Mouse (Mus musculus): ENCODE measurements around the gene Clcn5. TPM values are rescaled to one million over a fixed set of nuclear protein-coding genes. Genes with fewer than 3 reads are reported as not detected.
A peak's percentile ranks its signal among the peaks of the same experiment; 100 is the strongest.

Gene Clcn5
- total RNA-seq, 2 experiments from 2014 or later: 18.4 to 20.5 TPM

DNA sequence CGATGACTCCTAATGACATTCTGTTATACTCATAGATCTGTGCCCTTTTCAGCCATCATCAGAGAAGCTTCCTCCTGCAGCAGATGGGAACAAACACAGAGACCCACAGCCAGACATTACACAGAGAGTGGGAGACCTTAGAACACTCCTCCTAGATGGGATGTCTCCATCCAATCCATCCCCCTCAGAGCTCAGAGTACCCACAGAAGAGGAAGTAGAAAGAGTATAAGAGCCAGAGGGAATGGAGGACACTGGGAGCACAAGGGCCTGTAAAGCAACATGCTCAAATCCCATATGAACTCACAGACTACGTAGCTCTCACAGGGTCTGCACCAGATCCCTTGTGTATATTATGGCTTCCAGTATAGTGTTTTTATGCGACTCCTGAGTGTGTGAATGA lies 115.6 kb downstream of the Clcn5 start:
- DNase-seq (ENCODE audit: low spot score in 2 of 2): no peak

DNA sequence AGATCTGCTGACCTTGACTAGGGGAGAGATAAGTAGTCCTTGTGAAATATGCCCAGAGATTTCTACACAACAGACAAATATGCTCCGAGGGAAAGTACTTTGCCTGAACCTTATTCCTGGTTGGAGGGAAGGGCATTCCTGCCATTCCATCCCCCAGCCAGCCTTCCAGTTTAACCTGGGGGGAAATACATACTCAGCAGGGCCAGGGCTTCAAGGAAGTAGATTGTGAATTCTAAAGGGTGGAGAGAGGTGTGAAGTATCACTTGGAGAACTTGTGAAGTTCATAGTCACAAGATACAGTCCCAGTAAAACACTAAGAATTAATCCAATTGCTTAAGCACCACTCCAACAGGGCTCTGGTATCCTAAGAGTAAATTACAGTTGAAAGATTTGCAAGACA lies 121.3 kb downstream of the Clcn5 start:
- no peak for DNase-seq (ENCODE audit: low spot score in 2 of 2)

GRCm38 (mm10) chrX:7190816-7191215 lies 128.3 kb downstream of the Clcn5 start:
- no peak for DNase-seq (ENCODE audit: low spot score in 2 of 2)

DNA sequence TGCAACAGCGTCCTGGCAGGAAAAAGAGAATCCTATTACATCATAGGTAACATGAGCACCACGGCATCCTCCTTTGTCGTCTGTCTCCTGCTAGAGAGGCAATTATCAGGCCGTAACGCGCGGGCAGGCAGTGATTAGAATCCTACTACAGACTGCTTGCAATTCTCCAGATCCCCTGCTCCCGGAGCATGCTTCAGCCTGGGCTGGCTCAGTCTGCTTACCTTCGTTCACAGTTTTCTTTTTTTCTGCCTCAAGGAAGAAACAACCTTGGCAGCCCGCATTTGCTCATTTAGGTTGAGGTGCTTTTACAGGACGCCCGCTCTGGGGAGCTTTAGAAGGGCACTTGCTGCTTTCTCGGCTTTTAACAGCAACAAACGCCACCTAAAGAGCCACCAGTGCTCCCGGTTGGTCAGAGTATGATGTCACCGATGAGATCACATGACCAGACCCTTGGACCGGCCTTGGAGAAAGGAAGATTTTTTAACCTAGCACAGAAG lies 130.8 kb downstream of the Clcn5 start:
- DNase-seq (ENCODE audit: low spot score in 2 of 2): peak; percentile 19 to 37

DNA sequence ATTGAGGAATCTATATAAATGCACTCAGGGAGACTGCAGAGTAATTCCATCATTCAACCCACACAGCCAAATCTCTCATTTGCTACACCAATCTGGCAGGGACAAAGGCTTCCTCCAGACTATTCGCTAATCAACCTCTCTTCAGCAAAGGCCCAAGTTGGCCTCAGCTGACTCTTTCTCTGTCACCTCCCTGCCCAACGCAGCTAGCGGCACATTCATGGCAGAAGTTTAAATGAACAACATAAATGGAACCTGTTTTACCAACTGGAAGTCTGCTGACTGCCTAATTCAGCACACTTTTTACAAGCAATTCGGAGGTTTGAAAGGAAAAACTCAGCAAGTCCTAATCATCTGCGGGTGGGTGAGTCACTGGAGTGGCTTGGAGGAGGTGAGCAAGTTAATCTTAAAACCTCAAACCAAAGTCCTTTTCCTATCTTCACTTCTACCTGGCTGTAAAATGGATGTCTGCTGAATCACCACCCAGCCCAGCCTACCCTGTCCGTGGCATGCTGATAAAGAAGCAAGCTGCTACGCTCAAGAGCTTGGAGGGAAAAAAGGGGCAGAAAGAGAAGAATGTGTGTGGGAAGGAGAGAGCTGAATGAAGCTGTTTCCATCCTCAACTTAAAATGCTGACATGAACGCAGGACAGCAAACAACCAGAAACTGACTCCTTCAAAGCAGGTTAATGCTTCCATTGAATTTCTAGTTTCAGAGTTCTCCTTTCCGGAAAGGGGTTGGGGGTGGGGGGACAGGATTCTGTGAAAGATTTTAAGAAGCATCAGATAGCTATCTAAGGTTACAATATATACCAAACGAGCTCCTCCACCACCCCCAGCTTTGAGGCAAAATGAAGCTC lies 131.5 kb downstream of the Clcn5 start:
- peak in 1 of 2 experiments; percentile 7 for DNase-seq (ENCODE audit: low spot score in 2 of 2)

DNA sequence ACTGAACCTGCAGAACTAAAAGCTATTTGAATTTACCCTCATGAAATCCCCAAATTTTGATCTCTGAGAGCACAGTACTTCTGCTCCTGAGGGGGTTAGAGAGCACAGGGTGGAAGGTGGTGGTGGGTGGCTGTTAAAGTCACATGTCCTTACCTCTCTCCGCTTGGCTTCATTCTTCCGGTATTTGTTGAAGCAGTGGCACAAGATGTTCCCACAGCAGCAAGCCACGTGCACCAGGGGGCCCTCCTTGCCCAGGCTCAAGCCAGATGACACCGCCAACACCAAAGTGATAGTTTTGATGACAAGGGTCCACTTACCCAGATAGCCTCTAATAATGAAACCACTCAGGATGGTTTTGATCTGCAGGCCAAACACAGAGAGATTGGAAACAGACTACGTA lies 149.0 kb downstream of the Clcn5 start:
- DNase-seq (ENCODE audit: low spot score in 2 of 2): no peak

- DNase-seq (ENCODE audit: low spot score in 2 of 2): no peak
Measured at GRCm38 (mm10) chrX:7168799-7169198, 150.4 kb downstream of the Clcn5 start.

DNA sequence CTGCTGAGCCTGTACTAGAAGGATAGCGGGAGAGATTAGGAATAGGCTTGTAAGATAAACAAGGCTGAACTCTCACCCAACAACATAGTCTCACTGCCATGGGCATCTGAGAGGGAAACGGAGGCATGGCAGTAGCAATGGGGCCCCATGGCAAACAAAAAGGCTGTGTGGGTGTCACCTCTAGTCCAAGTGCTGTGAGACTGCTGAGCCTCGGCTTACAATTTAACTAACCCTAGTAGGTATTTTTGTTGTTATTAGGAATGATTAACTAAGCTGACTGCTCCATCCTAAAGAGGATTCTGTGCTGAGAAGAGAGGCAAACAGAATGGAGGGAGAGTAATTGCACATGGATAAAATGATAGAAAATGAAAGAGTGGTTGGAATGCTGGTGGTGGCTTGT lies 161.2 kb downstream of the Clcn5 start:
- DNase-seq (ENCODE audit: low spot score in 2 of 2): no peak

DNA sequence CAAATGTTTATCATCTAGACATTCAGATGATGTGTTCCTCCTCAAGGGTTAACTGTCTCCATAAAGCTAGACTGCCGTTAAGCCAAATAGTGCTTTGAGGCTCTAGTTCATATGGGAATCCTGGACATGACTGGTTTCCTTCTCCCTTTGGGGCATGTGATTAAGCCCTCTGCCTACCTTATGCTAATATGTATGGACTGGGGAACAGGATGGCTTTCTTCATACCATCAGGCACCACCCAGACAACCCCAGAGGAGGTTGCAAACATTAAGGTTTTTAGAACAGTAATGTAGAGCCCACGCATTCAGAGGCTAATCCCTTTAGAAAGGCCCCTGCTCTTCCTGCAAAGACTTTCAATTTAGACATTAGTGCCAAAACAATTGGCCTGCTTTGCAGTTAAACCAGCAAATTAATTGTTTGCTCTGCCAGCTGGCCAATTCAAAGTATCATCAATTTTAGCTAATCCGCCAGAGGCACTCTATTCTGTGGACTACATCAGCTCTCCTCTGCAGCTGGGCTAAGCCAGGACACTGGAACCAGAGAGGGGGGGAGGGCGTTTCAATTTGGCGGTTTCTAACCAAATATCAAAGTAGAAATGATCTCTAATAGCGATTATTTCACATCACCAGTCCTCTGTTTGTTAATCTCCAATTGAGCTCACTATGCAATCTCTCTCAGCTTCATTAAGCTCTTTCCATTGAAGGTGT lies 163.0 kb downstream of the Clcn5 start:
- DNase-seq (ENCODE audit: low spot score in 2 of 2): no peak

GRCm38 (mm10) chrX:7150129-7150528 lies 169.0 kb downstream of the Clcn5 start:
- DNase-seq (ENCODE audit: low spot score in 2 of 2): no peak

GRCm38 (mm10) chrX:7146156-7146555 lies 173.0 kb downstream of the Clcn5 start:
- DNase-seq (ENCODE audit: low spot score in 2 of 2): no peak

DNA sequence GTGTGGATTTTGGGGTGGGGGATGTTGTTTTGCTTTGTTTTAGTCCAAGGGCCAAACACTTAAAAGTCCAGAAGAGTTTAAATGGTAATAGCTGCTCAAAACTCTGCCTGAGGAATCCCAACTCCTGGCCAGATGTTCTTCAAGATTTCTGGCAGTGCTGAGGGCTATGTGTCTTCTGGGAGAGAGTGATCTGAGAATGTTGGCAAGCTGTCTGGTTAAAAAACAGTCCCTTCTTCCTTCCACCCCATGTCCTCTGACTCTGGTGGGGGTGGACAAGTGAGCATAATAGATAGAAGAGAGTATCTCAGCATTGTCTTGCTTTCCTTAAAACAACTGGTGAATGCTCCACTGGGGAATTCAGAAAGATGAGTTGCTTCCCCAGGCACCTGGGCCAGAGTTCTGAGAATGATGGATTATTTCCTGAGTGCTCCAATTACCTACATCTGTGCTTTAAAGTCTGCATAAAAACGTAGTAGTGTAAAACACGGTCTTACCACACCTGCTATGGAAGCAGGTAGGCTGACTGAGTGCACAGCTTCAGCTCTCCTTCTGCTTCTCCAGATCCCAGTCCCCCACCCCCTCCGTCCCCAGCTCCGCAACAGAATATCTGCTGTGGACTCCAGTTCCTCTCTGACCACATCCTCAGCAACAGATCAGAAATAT lies 197.4 kb downstream of the Clcn5 start:
- DNase-seq (ENCODE audit: low spot score in 2 of 2): no peak

DNA sequence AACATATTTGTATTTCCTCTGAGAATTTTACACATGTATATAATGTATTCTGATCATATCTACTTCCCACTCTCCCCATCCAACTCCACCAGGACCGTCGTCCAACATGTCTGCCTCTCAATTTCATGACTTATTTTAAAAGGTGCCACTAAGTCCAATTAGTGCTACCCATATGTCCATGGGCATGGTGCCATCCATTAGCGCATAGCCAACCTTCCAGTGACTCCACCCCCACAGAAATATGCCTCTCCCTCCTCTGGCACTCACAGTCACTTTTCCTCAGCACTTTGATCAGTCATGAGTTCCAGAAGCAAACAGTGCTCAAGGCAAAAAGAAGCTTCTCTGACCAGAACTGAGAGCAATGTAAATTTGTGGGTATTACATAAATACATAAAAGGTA lies 204.3 kb downstream of the Clcn5 start:
- DNase-seq (ENCODE audit: low spot score in 2 of 2): peak in 1 of 2 experiments; percentile 6

Small RNA genes lying within 50 kb of the gene (microRNA-seq; reads per million reads assigned to microRNA genes)
- gene Mir188: 653 to 923 reads per million in 2 experiments
- gene Mir362: 57.4 to 83.9 reads per million in 2 experiments
- gene Mir500: 389 to 418 reads per million in 2 experiments
- gene Mir501: 2,044 to 2,283 reads per million in 2 experiments
- gene Mir532: 2,634 to 3,534 reads per million in 2 experiments

Other genes with a start within 250 kb of the Clcn5 start
- gene Usp27x, start 56.5 kb upstream of the Clcn5 start, total RNA-seq (2021): 10 to 100 TPM; 14.0 to 14.9 TPM

Measured in layer of hippocampus, postnatal 10 days (tissue).